8 mouse cellular contexts compared by ENCODE assay signal in the genomic region with DNA sequence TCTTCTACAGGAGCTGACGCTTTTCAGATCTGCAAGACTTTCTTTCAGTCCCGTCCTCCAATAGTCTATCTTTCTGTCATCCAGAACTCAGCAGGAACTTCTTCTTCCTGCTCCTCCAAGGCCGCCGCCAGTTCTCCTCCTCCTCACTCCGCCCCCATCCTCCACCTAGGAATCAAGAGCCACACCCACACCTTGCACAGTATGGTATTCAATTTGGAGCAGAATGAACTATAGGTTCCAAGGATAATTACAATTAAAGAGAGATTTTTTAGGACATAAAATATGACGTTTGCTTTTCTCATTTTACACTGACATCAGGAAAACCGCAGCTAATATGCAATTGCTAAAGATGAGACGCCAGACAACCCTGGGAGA. TPM values are rescaled to one million over a fixed set of nuclear protein-coding genes. Genes with fewer than 3 reads are reported as not detected.
A peak's percentile ranks its signal among the peaks of the same experiment; 100 is the strongest.
DNase-seq lines count a peak whose midpoint lies in the region; ATAC-seq and TF ChIP-seq lines count a peak whose summit lies in the region.

No protein-coding gene starts in this region.

- no peaks in the 10 kb centered on the region for H3K9me3 ChIP-seq in embryonic facial prominence, embryonic 11.5 days (replicated peaks; ENCODE audit: control insufficient read depth, low read length)
- H3K9me3 ChIP-seq in intestine, embryonic 14.5 days (ENCODE audit: control insufficient read depth, low read length), result peaks cover 3% of the 10 kb centered on the region; the same call in 1 of the 2 replicates
- H3K9me3 ChIP-seq in midbrain, postnatal 0 days (ENCODE audit: low read length), result peaks cover 4% of the 10 kb centered on the region; the same call in 1 of the 2 replicates

- H3K36me3 ChIP-seq in embryonic facial prominence, embryonic 11.5 days (replicated peaks; ENCODE audit: control insufficient read depth, insufficient read depth, low read depth, low read length), result no peaks in the 10 kb centered on the region
- H3K36me3 ChIP-seq in intestine, embryonic 14.5 days (ENCODE audit: control insufficient read depth, insufficient read depth, low read length), result no peaks in the 10 kb centered on the region
- H3K36me3 ChIP-seq in midbrain, postnatal 0 days (ENCODE audit: insufficient read depth, low read length), result no peaks in the 10 kb centered on the region

- no peak for DNase-seq in layer of hippocampus, adult 2 months (ENCODE audit: low spot score in 2 of 2)
- DNase-seq in layer of hippocampus, adult 9-11 months, result no peak
- DNase-seq in embryonic facial prominence, embryonic 11.5 days (ENCODE audit: low spot score), result no peak
- DNase-seq in intestine, embryonic 14.5 days (ENCODE audit: low spot score), result no peak
- DNase-seq in midbrain, postnatal 0 days (ENCODE audit: low spot score), result no peak
- no peak for DNase-seq in T-cell, adult 2 months (ENCODE audit: low spot score)
- no peak for DNase-seq in cerebellum, postnatal 10 days

- H3K9ac ChIP-seq in embryonic facial prominence, embryonic 11.5 days (replicated peaks; ENCODE audit: low read length), result peak overlapping the region; percentile 53
- peak overlapping the region; percentile 44; the same call in 1 of the 2 replicates for H3K9ac ChIP-seq in intestine, embryonic 14.5 days (ENCODE audit: low read length)
- H3K9ac ChIP-seq in midbrain, postnatal 0 days (replicated peaks; ENCODE audit: low read length, poor library complexity, severe bottlenecking), result peak overlapping the region; percentile 56; the same call in 1 of the 2 replicates

- no peak overlapping the region for H3K27ac ChIP-seq in layer of hippocampus, adult 2 months
- H3K27ac ChIP-seq in embryonic facial prominence, embryonic 11.5 days (replicated peaks; ENCODE audit: low read depth, low read length), result no peak overlapping the region
- no peak overlapping the region for H3K27ac ChIP-seq in intestine, embryonic 14.5 days (ENCODE audit: low read depth)
- no peak overlapping the region for H3K27ac ChIP-seq in midbrain, postnatal 0 days (ENCODE audit: low read depth, low read length)

- H3K4me3 ChIP-seq in layer of hippocampus, adult 2 months, result peak overlapping the region; percentile 65
- H3K4me3 ChIP-seq in embryonic facial prominence, embryonic 11.5 days (ENCODE audit: low read depth, low read length), result peak overlapping the region; percentile 46
- peak overlapping the region; percentile 64 for H3K4me3 ChIP-seq in intestine, embryonic 14.5 days (ENCODE audit: low read depth, low read length)
- peak overlapping the region; percentile 46 for H3K4me3 ChIP-seq in midbrain, postnatal 0 days (ENCODE audit: low read depth, low read length)

- peak overlapping the region; percentile 33 for H3K4me2 ChIP-seq in embryonic facial prominence, embryonic 11.5 days (ENCODE audit: low read depth, low read length)
- peak overlapping the region; percentile 49 for H3K4me2 ChIP-seq in intestine, embryonic 14.5 days (ENCODE audit: low read length)
- peak overlapping the region; percentile 49 for H3K4me2 ChIP-seq in midbrain, postnatal 0 days (ENCODE audit: low read depth, low read length, poor library complexity, severe bottlenecking)

- TF ChIP-seq CTCF in layer of hippocampus, adult 2 months (conservative IDR thresholded peaks at IDR 0.05), result no peak
- TF ChIP-seq CTCF in midbrain, postnatal 0 days (IDR thresholded peaks at IDR 0.05), result no peak

- peak; percentile 83 for ATAC-seq in embryonic facial prominence, embryonic 11.5 days (replicated peaks; ENCODE audit: insufficient number of reproducible peaks, low FRiP score, low TSS enrichment, low read depth)
- ATAC-seq in intestine, embryonic 14.5 days (replicated peaks; ENCODE audit: low FRiP score, low TSS enrichment, low read depth), result peak; percentile 92
- ATAC-seq in midbrain, postnatal 0 days (ENCODE audit: low FRiP score), result peak; percentile 87
- no peak for ATAC-seq in erythroid progenitor cell, adult 5-6 weeks (replicated peaks; ENCODE audit: low FRiP score, poor library complexity, severe bottlenecking)

- no peaks in the 10 kb centered on the region for H3K27me3 ChIP-seq in embryonic facial prominence, embryonic 11.5 days (ENCODE audit: control insufficient read depth, insufficient read depth, low read length)
- no peaks in the 10 kb centered on the region for H3K27me3 ChIP-seq in intestine, embryonic 14.5 days (replicated peaks; ENCODE audit: control insufficient read depth, insufficient read depth, low read length)
- H3K27me3 ChIP-seq in midbrain, postnatal 0 days (ENCODE audit: insufficient read depth, low read length), result no peaks in the 10 kb centered on the region

- 27% methylated on average over 8 of the region's 8 CpGs for WGBS in embryonic facial prominence, embryonic 11.5 days
- WGBS in intestine, embryonic 14.5 days, result 26% methylated on average over 8 of the region's 8 CpGs
- 19% methylated on average over 8 of the region's 8 CpGs for WGBS in midbrain, postnatal 0 days

- no peaks in the 10 kb centered on the region for H3K4me1 ChIP-seq in embryonic facial prominence, embryonic 11.5 days (ENCODE audit: control insufficient read depth, insufficient read depth, low read length)
- H3K4me1 ChIP-seq in intestine, embryonic 14.5 days (replicated peaks; ENCODE audit: control insufficient read depth, insufficient read depth, low read length), result no peaks in the 10 kb centered on the region
- H3K4me1 ChIP-seq in midbrain, postnatal 0 days (ENCODE audit: insufficient read depth, low read length), result no peaks in the 10 kb centered on the region

RNA-seq across cellular contexts. Expression of a gene that starts 29.4 kb away (rescaled TPM):
- 1 to 10 TPM; 4.5 to 4.8 TPM for total RNA-seq in layer of hippocampus, adult 2 months (2021)
- 19.3 and 23.2 TPM in 2 replicates for polyA plus RNA-seq in embryonic facial prominence, embryonic 11.5 days (2014; fragmentation: Nextera tagmentation; extraction: Ambion mirVana)
- polyA plus RNA-seq in intestine, embryonic 14.5 days (2014; fragmentation: Nextera tagmentation; extraction: Ambion mirVana), result 12.1 and 15.3 TPM in 2 replicates
- 4.1 and 16.5 TPM in 2 replicates for total RNA-seq in midbrain, postnatal 0 days (2014; rRNA removed)
- 4.4 and 6.3 TPM in 2 replicates for polyA plus RNA-seq in midbrain, postnatal 0 days (2015; fragmentation: Nextera tagmentation; extraction: Ambion mirVana)
- total RNA-seq in erythroid progenitor cell, adult 5-6 weeks (2015; ENCODE audit: low replicate concordance), result 1.8 and 4.2 TPM in 2 replicates
- 4.9 and 33.1 TPM in 2 replicates for total RNA-seq in erythroid progenitor cell, adult 5-6 weeks (2017; ENCODE audit: low replicate concordance)
